Mouse (Mus musculus): ENCODE measurements around the gene Gm40193.

GRCm38 (mm10) chr11:70525726-70526125 is 7.0 kb downstream of the Gm40193 start:
- TF ChIP-seq CTCF (IDR thresholded peaks at IDR 0.05; ENCODE audit: control insufficient read depth, insufficient read depth, low read length) (no peak), POLR2A (IDR thresholded peaks at IDR 0.05; ENCODE audit: borderline replicate concordance, control insufficient read depth, low read depth, low read length) (no peak)
